Mouse (Mus musculus) testis, adult 2 months (tissue): Measurements from ENCODE around the gene Grin3b.

Experiments used
- CTCF ChIP-seq: fragments of 200-500 bp; IDR thresholded peaks from 2 replicates; pipeline ENCODE4 v1.5.1; 2012; ENCODE audit warnings: low read depth, mild to moderate bottlenecking, inconsistent platforms, low read length, moderate library complexity; ENCODE audit not compliant: control insufficient read depth, insufficient read depth, insufficient replicate concordance
- POLR2A ChIP-seq: fragments of 200-500 bp; IDR thresholded peaks from 2 replicates; pipeline ENCODE4 v1.6.1; 2012; ENCODE audit warnings: low read depth, mild to moderate bottlenecking, inconsistent platforms, low read length, moderate library complexity; ENCODE audit not compliant: control insufficient read depth

DNA sequence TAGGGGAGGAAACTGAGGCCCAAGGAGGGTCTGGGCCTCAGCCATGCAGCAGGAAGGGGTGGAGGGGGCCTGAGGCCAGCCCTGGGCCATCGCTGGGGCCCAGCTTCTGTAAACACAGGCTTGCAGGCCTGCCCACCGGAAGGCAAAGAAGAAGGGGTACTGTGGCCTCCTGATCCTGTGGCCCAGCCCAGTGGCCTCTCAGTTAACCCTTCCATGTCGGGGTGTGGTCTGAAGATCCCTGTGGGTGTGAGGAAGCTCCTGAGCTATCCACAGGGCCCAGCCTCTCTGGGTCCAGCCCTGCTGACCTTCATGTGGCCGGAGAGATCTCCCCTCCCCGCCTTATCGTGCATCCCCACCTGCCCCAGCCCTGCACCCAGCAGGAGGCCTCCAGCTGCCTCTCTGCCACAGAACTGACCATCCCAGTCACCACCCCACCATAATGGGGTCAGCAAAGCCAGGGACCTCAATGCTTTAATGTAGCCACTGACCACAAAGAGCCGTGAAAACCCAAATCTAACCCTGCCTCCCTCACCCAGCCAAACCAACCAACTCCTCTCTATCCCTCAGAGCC lies 23.7 kb upstream of the Grin3b start:
- no peak for TF ChIP-seq POLR2A
- no peak for TF ChIP-seq CTCF
